Mouse (Mus musculus) embryonic facial prominence, embryonic 10.5 days (tissue): ENCODE data around the gene Vps4b. TPM values are rescaled to one million over a fixed set of nuclear protein-coding genes. Genes with fewer than 3 reads are reported as not detected.

Experiments used
- polyA plus RNA-seq: library from polyadenylated mRNA; unstranded; fragments of >200 nt; fragmentation: Nextera tagmentation; extraction: Ambion mirVana; gene quantifications from 2 replicates; pipeline ENCODE4 v1.2.1, GENCODE M21; 2016

Vps4b gene
- polyA plus RNA-seq, 1 experiment from 2014 or later: 67.8 TPM

Other genes starting within 250 kb of the Vps4b start
- 9.4 and 10.8 TPM in 2 replicates for gene Bcl2, start 82.5 kb downstream of the Vps4b start, polyA plus RNA-seq
- 9.7 and 10.1 TPM in 2 replicates for gene Kdsr, start 37.0 kb downstream of the Vps4b start, polyA plus RNA-seq
- gene Serpinb5, start 64.4 kb upstream of the Vps4b start, polyA plus RNA-seq: not detected in 2 replicates
- not detected in 2 replicates for gene Serpinb12, start 137.7 kb upstream of the Vps4b start, polyA plus RNA-seq
- gene Serpinb13, start 184.3 kb upstream of the Vps4b start, polyA plus RNA-seq: not detected in 2 replicates